Mouse (Mus musculus) heart, postnatal 14 days (tissue): ENCODE data around the gene Stat1. TPM values are rescaled to one million over a fixed set of nuclear protein-coding genes. Genes with fewer than 3 reads are reported as not detected.

Source experiments
- DNase-seq, 2 experiments: peaks; one replicate each; pipeline ENCODE4 v3.0.0; 2021 to 2022
- intact Hi-C: fragments of 180-260 bp; cut with DNase I; formaldehyde crosslinking; loops from one replicate; pipeline ENCODE4 v1.15.1; 2025
- long read RNA-seq, 2 experiments: library from polyadenylated mRNA; stranded (forward); transcript quantifications; one replicate each; pipeline ENCODE4 v2.0.0; 2021
- total RNA-seq, 2 experiments: library from RNA; stranded (reverse); gene quantifications; 2 replicates each; pipeline ENCODE4 v1.2.3; 2021

Stat1 gene
- total RNA-seq = 10 to 100 TPM; 22.2 to 22.7 TPM
- long read RNA-seq, experiment 1, full-length matches to known transcripts = 11 of 20 reads
- long read RNA-seq, experiment 1, partial matches to known transcripts = 5 of 20 reads
- long read RNA-seq, experiment 1, other reads (novel, unspliced or antisense) = 4 of 20 reads
- long read RNA-seq, experiment 2, full-length matches to known transcripts = 18 of 23 reads
- long read RNA-seq, experiment 2, partial matches to known transcripts = 2 of 23 reads
- long read RNA-seq, experiment 2, other reads (novel, unspliced or antisense) = 3 of 23 reads

DNA sequence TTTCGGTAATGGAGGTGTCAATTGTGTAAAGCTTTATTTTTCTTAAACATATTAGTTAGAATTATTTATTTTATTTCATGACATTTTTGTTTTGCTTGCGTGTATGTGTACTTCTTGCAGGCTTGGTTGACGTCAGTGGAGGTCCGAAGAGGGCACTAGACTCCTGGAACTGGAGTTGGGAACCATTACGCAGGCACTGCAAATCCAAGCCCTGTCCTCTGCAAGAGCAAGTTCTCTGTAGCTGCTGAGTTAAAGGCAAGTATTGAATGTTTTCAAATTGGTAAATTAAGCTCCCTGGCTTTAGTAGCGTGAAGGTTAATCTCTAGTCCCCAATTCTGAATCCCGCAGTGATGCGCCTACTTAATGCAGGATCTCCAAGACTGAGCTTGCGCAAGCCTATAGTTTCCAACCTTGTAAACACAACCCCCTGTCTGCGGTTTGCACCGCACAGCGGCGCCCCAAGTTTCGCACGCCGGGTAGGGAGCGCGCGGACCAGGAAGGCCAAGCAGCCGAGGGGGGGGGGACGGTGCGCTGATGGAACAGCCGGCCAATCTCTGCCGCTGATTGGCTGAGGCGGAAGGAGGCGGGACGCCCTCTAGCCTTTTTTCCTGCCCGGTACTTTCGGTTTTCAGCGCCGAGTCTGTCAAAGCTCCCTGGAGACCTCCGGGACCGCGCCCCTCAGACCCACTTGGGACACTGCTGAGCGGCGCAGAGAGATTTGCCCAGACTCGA, at the start of gene Stat1:
Gene Stat1 (plus strand): TSS at position 581 of the 732 bp plus-strand sequence.
- intact Hi-C loops = loop anchor here (10.0 kb wide), 1 partner anchor 644 kb away; the partner anchor contains the start of gene Nabp1

GRCm38 (mm10) chr1:52079724-52080367, 39.4 kb upstream of the Stat1 start:
- intact Hi-C loops = no loop called here
- DNase-seq = no peak

More for the DNA sequence above, at the start of gene Stat1:
- peak; percentile 84 to 86 for DNase-seq

GRCm38 (mm10) chr1:52080375-52080774, 38.9 kb upstream of the Stat1 start:
- no peak for DNase-seq
- intact Hi-C loops = no loop called here

DNA sequence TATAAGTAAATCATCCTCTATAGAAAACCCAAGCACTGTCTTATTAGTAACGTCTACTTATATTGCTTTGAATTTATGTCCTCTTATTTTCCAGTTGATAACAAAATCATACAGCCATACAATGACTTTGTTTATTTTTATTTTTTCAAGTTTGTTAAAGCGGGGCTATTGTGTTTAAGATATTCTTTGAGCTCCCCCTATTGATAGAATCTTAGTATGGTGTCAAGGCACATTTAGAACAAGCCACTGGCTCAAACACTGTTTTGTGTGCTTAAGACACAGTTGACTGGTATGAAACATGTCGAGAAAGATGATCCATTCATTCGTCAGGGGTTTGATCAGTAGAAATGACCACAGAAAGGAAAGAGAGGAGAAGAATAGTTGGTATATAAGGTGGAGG, 33.0 kb upstream of the Stat1 start:
- intact Hi-C loops = loop anchor here (1.0 to 5.0 kb wide), 2 partner anchors 82 to 444 kb away; no protein-coding TSS in a partner anchor
- DNase-seq = no peak

DNA sequence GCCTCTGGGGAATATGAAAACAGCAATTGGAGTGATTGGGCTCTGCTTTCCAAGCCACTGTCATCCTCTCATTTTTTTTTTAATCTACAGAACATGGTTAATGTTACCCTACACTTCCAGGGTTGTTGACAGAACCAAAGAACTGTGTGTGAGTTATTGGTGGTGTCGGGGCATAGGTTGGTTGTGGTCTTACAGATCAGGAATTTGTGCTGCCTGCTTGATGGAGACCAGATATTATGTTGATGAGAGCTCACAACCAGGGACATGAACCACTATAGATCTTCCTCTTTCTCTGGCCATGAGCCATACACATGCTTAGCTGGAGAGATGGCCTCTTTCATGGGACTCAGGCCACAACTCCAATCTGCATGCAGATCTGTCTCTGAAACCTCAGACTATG, 32.1 kb upstream of the Stat1 start:
- no peak for DNase-seq
- intact Hi-C loops = loop anchor here (5.0 kb wide), 1 partner anchor 445 kb away; no protein-coding TSS in a partner anchor

- no peak for DNase-seq
- intact Hi-C loops = loop anchor here (5.0 kb wide), 1 partner anchor 446 kb away; no protein-coding TSS in a partner anchor
Measured at GRCm38 (mm10) chr1:52088634-52089033, 30.6 kb upstream of the Stat1 start.

DNA sequence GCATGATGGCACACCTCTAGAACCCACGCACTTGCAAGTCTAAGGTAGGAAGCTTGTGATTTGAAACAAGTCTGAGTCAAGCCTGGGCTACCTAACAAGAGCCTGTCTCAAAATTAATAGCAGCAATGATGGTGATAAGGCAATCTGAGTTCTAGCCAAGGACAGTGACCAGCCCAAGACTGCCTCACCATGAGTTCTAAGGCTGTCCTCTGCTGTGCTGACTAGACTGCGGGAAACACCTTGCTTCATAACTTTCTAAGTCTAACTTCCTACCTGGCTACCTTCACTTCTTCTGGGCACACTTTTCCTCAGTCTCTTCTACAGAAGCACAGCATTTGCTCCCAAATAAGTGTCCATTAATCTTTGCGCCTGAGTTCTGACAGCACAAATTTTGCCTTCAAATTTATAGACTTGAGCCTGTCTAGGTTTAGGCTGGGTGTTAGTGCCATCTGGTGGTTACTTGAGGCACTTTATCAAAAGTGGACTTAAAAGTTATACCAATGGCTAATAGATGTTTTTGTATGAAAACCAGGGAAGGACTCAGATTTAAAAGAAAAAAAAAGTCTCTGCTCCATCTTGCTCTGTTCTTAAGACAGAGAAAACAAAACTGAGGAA, 20.5 kb upstream of the Stat1 start:
- intact Hi-C loops = loop anchor here (2.0 to 5.0 kb wide), 2 partner anchors 94 to 451 kb away; no protein-coding TSS in a partner anchor
- peak; percentile 9 to 55 for DNase-seq

- no peak for DNase-seq
- intact Hi-C loops = no loop called here
Measured at GRCm38 (mm10) chr1:52100496-52100895, 18.7 kb upstream of the Stat1 start.

GRCm38 (mm10) chr1:52102795-52103194, 16.4 kb upstream of the Stat1 start:
- no peak for DNase-seq
- intact Hi-C loops = no loop called here

DNA sequence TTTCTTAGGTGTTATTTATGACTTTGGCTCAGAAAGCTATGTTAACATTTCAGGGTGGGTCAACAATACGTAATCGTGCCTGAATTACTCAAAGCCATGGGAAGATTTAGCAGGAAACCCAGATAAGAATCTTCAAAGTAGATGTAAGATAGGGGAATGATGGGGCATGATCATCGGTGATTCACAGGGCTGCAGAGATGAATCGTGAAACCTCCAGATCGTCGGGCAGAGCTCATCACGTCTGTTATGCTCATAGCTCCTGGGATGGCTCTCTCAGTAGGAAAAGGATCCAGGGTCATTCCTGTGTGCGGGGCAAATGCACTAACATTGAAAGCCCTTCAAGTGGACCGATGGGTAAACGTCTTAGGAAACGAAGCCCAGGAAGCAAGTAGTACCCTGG, 12.0 kb upstream of the Stat1 start:
- intact Hi-C loops = no loop called here
- no peak for DNase-seq

GRCm38 (mm10) chr1:52111217-52111616, 8.0 kb upstream of the Stat1 start:
- intact Hi-C loops = loop anchor here (10.0 kb wide), 1 partner anchor 636 kb away; the partner anchor contains the start of gene Nabp1
- no peak for DNase-seq

GRCm38 (mm10) chr1:52112301-52112700, 6.9 kb upstream of the Stat1 start:
- intact Hi-C loops = loop anchor here (10.0 kb wide), 1 partner anchor 638 kb away; the partner anchor contains the start of gene Nabp1
- peak in 1 of 2 experiments; percentile 36 for DNase-seq

- no peak for DNase-seq
- intact Hi-C loops = loop anchor here (10.0 kb wide), 1 partner anchor 638 kb away; the partner anchor contains the start of gene Nabp1
Measured at GRCm38 (mm10) chr1:52113067-52113665, 6.1 kb upstream of the Stat1 start.

DNA sequence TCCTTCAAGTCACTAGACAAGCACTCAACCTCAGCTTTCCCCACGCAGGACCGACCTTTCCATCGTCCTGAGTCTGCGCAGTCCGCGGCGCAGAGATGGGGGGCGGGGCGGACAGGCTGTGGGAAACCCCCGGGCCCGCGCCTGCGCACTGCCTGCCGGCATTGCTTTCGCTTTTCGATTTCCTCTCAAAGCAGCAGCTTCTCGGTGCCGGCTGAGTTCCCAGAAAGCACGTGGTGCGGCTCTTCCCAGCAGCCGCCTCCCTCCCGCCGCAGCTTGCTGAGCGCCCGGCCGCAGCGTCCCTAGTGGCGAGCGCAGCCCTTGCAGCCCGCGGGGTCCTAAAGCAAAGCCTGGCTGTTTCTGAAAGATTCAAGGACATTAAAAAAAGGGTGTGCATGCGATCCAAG, 5.6 kb upstream of the Stat1 start:
- intact Hi-C loops = loop anchor here (10.0 kb wide), 1 partner anchor 639 kb away; the partner anchor contains the start of gene Nabp1
- peak; percentile 99 to 100 for DNase-seq

- no peak for DNase-seq
- intact Hi-C loops = loop anchor here (10.0 kb wide), 1 partner anchor 642 kb away; the partner anchor contains the start of gene Nabp1
Measured at GRCm38 (mm10) chr1:52116441-52116840, 2.8 kb upstream of the Stat1 start.

DNA sequence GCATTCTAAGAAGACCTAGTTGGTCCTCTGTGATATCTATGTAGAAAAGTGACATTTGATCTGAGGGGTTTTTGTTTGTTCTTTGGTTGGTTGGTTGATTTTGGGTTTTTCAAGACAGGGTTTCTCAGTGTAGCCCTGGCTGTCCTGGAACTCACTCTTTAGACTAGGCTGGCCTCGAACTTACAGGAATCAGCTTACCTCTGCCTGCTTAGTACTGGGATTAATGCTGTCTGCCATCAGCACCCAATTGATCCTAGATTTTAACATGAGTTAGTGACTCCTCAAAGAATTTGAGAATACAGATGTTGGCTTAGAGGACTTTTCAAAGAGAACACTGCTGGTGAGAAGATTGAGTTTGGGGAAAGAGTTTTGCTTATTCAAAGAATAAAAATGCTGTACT, 1.5 kb upstream of the Stat1 start:
- intact Hi-C loops = loop anchor here (10.0 kb wide), 1 partner anchor 643 kb away; the partner anchor contains the start of gene Nabp1
- no peak for DNase-seq

- peak in 1 of 2 experiments; percentile 5 for DNase-seq
- intact Hi-C loops = loop anchor here (10.0 kb wide), 1 partner anchor 645 kb away; the partner anchor contains the start of gene Nabp1
Measured at GRCm38 (mm10) chr1:52119691-52120090, 451 bp downstream of the Stat1 start.

- intact Hi-C loops = no loop called here
- no peak for DNase-seq
Measured at GRCm38 (mm10) chr1:52120191-52120590, 951 bp downstream of the Stat1 start.

- no peak for DNase-seq
- intact Hi-C loops = no loop called here
Measured at GRCm38 (mm10) chr1:52121052-52121451, 1.8 kb downstream of the Stat1 start.

- no peak for DNase-seq
- intact Hi-C loops = no loop called here
Measured at GRCm38 (mm10) chr1:52124818-52125217, 5.6 kb downstream of the Stat1 start.
